Mouse (Mus musculus) kidney, adult 18-20 months (tissue): Measurements from ENCODE around the gene Ttll8.

Experiments
- DNase-seq: peaks from one replicate; pipeline ENCODE4 v3.0.0; 2021

The Ttll8 gene

DNA sequence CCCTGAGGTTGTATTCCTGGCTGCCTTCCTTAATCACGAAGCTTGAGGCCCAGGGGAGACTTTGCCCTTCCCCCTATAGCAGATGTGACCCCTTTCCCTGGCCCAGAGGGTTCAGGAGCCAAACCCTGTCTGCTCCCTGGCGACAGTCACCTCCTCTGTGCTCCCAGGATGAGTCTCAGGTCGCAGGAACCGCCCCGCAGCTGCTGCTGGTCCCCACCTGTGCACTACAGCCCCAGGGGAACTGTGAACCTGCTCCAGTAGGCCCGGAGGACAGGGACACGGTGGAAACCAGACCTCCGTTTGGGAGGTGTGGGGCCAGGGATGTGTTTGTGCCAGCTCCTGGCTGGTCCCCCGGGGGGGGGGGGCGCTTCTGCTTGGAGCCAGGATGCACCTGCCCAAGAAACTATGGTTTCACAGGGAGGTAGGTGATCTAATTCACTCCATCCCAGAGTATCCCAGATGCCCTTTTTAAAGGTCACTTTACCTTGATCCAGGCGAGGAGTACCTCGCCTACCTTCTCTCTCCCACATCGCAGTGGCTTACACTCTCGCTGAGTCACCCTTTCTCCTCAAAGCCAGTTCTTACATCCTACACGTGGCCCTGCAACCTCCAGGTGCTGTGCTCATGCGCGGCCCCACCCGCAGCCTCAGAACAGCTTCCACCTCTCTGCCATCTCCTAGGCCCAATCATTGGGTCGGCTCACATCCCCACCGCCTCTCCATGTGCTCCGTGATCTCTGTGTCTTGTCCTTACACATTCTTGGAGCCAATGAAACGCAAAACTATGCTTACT lies 72.8 kb downstream of the Ttll8 start:
- DNase-seq = no peak

DNA sequence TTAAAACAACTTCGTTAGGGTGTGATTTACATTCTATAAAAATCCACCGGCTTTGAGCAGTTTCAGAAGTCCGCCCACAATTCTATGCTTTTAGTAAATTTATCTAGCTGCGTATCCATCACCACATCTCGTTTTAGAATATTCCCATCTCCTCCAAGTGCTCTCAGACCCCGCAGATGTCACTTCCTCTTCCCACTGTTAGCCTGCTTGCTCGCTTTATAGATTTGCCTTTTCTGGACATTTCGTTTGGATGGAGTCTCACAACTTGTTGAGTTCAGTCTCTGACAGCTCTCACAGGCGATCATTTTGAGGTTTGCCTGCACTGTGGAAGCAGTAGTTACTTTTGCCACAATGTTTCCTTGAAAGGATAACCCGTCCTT lies 77.2 kb downstream of the Ttll8 start:
- DNase-seq = peak; percentile 12

DNA sequence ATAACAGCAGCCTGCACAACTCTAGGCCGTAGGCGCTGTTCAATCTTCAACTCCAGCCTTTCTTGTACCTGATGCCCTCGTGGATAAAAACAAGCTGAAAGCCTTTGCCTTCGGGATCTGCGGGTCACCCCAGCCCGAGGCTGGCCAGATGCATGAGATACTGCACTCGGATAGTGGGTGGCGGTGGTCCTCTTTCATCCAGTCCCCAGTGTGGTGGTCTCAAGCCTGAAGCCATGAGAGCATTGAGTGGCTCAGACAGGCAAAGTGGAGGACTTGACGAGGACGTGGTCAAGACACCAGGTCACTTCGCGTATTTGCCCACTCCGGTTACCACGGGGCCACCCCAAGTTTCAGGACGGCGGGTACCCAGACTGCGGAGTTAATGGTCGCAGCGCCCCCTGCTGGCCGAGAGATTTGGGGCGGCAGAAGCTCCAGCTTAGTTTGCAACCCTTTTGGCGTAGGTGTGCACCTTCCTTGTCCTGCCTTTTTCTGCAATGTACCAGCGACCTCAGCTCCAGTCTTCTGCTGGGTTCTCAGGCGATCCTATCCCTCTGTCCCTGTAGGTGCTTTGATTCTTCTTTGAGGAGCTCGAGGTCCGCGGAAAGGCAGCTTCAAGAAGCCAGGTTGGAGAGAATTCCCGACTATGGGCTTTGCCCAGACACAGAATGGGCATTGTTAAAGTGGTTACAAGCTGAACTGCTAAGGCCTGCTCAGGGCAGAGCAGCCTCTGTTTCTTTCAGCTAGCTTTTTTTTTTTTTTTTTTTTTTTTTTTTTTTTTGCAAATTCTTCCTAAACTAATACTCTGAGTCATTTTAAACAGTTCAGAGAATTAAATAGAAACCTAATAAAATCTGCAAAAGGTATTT lies 77.8 kb downstream of the Ttll8 start:
- peak; percentile 92 for DNase-seq

DNA sequence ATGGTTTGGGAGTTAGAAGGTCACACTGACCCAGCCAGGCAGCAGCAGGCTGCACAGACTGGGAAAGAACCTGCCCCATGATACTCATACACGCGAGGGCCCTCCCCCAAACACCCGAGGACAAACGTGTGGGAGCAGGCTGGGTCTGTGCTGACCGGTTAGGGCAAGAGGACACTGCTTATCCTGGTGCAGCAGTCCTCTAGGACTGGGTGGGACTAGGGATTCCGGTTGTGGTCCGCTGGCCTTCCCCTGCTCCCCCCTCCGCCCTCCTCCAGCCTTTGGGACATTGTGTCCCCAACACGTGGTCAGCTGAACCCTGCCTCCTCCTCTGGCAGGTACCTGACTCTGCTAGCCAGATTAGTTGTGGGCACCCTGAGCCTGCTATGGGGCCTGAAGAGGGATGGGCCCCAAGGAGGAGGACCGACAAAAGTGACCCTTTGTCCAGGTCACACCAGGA lies 78.6 kb downstream of the Ttll8 start:
- DNase-seq = peak; percentile 93

DNA sequence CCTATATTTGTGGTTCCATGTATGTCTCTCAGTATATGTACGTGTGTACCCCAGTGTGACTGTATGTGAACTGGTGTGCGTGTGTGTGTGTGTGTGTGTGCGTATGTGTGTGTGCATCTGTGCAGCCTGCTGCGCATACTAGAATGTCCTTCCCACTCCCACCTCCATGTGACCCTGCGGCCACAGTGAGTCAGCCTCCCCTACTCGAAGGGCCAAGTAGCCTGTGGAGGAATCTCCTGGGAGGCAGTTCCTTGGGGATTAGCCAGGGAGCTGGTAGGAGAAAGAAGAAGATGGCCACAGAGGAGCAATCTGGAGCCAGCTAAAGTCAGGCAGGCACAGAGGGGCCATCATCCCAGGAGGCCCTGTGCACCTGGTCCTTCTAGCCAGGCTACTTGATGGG lies 79.7 kb downstream of the Ttll8 start:
- DNase-seq = no peak

DNA sequence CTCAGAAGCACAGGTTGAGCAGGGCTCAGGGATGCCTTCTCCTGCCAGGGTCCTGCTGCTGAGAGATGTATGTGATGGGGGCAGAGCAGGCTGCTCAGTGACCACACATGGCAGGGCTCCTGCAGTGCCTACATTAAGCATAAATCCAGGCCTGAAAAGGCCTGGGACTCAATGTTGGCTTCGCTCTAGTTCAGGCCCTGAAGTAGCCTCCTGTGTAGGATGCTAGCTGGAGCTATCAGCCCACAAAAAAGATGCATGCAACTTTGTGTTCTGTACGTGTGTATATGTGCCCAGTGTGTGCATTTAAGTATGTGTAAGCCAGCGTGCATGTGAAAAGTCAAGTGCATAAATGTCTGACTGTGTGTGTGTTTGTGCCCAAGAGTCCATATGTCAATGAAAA lies 80.2 kb downstream of the Ttll8 start:
- DNase-seq = peak; percentile 14

DNA sequence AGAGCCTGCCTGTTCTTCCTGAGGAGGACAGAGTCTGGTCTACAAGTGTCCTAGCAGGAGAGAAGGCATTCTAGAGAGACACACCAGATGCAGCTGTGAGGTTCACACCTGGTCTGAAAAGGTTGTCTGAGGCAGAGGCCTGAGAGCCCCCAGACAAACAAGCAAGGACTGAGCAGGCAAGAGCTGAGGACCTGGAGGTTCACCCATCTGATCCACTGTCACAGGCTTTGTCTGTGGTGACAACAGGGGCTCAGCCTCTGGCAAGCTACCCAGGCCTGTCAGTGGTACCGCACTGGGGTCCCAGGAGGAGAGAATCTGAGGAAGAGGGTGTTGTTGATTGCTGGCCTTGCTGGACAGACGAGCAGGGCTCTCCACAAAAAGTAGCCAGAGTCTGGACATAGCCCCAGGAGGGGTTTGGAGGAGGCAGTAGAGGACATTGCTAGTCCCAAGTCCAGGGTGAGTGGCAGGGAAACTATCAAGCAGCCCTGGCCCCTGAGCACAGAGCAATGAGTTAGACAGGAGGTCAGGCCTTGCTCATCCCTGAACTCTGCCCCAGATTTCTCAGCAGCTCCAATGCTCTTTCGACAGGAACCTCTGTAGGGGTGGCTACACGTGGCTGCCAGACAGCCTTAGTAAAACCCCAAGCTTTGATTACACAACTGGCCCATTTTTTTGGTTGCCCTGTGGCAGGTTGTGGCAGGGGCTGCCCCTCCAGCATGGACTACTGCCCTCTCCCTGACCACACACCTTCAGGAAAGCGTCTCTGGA lies 83.6 kb downstream of the Ttll8 start:
- DNase-seq = peak; percentile 72

DNA sequence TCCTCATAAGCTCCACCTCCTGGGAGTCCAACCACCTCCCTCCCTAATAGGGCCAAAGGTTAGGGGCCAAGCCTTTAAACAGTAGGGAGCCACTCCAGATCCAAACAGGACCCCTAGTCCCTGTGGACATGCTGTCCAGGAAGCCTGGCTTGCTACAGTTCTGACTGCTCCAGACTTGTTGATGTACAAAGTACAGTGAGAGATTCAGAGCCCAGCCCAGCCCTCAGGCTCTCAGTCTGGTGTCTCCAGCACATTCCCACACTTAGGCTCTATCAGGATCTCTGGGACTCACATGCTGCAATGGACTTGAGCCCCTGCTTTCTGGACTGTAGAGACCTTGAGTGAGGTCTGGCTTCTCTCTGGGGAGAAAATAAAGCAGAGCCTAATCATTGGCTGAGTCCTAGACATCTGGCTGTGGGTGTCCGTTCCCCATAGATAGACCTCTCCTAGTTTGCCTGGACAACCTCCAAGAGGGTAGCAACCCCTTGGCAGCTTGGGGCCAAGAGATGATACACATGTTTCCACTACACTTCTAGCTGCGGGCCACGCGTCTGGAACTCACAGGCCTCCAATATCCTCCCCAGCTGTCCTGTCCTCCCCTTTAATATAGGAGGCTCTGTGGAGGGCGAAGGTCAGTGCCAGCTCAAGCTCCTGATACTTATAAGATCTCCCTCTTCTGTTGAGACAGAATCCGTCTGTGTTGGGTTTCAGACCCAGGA lies 86.0 kb downstream of the Ttll8 start:
- peak; percentile 84 for DNase-seq

DNA sequence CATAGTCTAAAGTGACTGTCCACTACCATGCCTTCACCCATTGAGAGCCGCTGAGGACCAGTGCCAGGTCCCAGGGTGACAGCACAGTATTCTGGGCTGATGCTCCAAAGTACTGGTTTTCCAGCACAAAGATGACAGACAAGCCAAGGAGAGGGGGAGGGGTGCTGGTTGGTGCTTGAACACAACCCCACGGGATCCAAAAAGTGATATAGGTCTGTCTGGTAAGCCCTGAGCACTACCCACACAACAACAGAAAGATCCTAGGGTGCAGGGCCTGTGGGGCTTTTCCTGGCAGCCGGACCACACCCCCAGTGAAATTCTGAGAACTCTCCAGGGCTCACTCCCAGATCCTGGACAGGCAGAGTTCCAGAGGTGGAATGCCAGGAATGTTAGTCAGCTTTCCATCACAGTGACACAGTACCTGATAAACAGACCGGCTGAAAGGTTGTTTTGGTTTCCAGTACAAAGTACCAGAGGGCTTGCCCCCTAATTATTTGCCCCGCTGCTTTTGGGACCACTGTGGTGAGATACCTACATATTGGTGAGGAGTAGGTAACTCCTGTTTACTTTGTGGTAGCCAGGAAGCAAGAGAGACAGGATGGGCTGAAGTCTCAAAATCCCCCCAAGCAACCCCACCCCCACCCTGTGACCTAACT lies 86.7 kb downstream of the Ttll8 start:
- peak; percentile 90 for DNase-seq

DNA sequence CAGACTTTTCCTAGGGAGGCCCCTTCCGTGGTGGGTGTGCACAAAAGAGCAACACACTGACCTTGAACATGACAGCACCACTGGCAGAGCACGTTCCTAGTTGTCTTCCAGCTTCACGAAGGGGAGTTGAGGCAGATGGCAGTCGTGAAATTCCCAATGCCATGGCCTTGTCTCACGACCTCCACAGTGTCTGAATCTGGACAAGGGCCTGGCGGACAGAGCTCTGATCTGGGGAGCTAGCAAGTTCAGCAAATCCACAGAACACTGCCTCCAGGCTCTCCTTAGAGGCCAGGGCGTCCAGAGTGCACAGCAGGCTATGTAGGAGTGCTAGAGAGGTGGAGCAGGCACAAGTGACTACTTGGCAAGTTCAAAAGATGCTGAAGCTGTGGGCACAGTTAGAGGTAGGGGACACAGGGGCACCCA lies 87.3 kb downstream of the Ttll8 start:
- no peak for DNase-seq

DNA sequence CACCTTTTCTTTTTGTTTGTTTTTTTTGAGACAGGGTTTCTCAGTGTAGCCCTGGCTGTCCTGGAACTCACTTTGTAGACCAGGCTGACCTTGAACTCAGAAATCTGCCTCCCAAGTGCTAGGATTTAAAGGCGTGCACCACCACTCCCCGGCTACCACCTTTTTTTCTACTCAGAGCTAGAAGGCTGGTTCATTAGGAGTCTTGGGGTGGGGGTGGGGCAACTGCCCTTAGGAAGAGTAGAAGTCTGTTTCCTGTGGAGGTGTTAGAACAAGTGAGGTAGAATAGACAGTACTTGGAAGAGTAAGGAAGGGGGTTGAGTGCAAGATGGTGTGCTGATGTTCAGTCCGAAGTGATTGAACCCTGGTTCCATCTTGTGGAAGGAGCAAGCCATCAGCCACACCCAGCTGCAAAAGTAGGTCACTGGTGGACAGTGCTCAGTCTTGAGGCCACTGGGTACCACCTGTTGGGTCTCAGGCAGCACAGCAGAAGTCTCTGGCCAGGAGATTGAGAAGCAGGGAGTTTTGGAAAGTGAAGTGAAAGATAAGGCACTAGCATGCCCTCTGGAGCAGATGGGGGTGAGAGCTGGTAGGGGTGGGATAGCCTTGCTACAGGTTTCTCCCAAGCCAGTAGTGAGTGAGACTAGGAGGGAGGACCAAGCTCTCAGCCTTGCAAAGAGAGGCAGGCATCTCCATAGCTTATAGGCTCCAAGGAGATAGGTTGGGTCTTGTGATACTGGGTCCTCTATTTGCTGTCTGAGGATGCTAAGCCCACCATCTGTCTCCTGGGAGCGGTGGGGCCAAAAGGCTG lies 88.1 kb downstream of the Ttll8 start:
- peak; percentile 66 for DNase-seq

DNA sequence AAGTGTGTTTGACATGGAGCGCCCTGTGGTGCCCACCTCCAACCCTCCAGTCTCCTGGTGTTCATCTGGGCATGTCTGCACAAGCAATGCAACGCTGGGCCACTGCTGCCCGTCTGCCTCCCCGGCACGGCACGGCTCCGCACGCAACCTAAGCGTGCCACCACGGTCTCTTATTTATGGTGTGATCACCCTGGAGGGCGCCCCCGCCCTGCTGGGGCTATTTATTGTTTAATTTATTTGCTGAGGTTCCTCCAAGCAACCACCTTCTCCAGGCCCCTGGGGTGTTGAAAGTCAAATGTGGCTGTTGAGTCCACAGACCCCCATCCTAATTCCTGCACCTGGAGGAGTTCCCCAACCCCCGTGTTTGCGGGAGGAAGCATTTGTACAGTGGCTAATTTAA lies 89.2 kb downstream of the Ttll8 start:
- DNase-seq = no peak

DNA sequence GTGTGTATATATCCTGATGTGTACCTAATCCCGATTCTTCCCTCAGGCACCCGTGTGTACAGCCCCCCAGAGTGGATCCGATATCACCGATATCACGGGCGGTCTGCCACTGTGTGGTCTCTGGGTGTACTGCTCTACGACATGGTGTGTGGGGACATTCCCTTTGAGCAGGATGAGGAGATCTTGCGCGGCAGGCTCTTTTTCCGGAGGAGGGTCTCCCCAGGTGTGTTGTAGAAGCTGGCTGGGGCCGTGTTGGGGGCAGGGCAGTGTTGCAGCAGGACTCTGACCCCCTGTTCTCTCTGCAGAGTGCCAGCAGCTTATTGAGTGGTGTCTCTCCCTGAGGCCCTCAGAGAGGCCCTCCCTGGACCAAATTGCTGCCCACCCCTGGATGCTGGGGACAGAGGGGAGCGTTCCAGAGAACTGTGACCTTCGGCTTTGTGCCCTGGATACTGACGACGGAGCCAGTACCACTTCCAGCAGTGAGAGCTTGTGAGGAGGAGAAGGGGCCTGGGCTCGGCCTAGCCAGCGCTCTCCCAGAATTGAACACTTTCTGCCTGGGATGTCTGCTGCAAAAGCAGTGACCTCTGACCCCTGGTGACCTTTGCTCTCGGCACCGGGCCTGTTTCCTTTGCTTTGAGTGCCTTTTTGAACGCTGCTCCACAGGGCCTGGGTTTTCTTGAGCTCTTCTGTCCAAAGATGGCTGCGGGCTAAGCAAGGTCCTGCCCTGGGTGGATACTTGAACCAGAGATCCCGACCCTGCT lies 89.8 kb downstream of the Ttll8 start:
- DNase-seq = peak; percentile 83

DNA sequence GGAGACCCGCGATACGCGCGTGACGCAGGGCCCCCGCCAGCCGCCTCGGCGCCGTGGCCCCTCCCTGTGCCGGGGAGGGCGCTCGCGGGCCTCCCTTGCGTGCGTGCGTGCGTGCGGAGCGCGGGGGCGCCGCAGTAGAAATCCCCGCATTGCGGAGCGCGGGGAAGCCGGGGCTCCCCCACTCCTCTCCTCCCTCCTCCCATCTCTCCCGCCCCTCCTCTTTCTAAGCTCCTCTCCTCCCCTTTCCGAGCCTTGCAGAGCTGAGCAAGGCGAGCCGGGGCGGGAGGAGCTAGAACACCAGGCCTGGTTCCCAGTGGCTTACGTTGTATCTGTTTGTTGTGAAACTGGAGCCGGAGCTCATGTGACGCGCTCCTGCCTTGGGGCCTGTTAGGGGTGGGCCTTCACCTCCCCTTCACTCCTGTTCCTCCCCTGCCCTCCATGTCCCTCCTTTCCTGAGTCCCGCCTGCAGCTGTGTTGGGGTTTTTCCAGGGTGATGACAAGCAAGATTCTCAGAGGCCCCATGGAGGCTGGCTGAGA lies 90.5 kb downstream of the Ttll8 start:
- DNase-seq = peak; percentile 90

DNA sequence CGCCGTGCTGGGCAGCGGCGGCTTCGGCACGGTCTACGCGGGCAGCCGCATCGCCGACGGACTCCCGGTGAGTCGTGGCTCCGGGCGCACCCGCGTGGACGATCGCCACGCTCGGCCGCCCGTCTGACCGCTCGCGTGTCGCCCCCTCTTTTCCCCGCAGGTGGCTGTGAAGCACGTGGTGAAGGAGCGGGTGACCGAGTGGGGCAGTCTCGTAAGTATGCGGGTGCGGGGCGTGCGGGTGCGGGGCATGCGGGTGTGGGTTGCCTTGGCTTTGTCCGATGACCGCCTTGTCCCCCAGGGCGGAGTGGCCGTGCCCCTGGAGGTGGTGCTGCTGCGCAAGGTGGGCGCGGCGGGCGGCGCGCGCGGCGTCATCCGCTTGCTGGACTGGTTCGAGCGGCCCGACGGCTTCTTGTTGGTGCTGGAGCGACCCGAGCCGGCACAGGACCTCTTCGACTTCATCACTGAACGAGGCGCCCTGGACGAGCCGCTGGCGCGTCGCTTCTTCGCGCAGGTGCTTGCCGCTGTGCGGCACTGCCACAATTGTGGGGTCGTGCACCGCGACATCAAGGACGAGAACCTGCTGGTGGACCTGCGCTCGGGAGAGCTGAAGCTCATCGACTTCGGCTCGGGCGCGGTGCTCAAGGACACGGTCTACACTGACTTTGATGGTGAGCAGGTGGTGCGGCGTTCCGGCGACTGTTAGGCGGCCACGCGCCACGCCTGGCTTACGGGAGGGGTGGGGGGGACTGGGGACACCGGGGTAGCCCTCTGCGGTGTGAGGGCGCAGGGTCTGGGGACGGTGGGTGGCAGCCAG lies 91.1 kb downstream of the Ttll8 start:
- DNase-seq = peak; percentile 80

DNA sequence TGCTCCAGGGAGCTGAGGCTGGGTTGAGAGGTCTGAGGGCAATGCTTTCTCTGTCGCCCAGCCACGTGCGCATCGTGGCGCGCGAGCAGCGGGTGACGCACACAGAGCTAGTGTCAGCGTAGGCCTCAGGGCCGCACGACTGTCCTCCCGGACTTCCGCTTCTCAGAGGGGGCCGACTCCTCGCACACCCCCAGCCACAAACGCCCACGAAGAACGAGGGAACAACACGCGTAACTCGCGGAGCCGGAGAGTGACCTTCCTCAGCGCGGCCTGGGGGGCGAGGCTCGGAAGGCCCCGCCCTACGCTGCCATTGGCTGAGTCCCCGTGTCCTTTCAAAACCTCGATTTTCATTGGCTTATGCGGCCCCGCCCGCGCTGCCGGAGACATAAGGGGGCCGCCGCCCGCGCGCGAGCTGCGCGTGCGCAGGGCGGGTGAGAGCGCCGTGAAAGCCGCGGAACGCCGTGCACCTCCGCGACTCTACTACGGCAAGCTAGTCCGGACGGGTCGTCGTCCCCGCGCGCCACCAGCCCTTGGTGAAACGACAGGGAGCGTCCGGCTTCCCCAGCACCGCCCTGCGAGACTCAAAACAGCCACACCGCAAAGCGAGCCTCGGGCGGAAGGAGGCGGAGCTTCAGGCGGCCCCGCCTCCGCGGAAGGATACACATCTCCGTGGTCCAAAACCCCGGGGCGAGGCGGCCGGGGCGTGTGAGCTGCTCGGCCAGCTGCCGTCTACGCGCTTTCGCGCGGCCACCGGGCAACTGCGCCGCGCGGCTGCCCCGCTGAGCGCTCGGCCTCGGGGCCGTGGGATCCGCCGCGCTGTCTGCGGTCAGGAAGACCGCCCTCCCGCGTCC lies 92.2 kb downstream of the Ttll8 start, which contains the start of gene Pim3:
Pim3 (plus strand) TSS at position 415 of the 851 bp plus-strand sequence.
- DNase-seq = peak; percentile 99

DNA sequence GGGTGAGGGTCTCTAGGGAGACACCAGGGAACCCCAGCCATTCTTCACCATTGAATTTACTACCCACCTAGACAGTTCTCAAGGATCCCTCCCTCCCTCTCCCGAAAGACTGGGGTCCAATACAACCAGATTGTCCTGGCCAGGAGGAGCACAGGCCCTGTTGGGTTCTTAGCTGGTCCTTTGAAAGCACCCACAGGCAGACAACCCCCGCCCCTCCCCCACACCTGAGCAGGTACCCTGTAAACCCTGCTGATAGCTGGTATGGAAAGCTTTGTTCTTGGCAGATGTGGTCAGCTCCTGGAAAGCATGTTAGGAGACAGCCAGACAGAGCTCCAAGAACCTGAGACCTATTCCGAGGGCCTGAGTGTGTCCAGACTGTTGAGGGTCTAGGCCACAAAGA lies 93.4 kb downstream of the Ttll8 start:
- no peak for DNase-seq
